Mouse (Mus musculus): Measurements from ENCODE around the gene Map4k3.

DNA sequence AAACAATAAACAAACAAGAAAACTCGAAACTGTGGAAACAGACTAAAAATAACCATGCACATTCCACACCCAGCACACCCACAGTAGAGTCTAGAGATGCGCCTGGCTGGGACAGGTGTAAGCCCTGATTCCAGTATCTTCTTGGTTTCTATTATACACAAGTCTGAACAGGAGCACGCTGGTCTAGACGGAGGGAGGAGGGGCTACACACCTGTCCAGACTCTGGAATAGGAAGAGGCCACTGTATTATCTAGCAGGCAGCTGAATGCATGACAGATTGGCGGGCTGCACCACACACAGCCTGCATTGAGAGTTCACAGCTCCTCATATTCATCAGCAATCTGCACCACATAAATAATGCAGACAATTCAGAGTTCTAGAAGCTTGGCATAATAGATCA is 26.6 kb downstream of the Map4k3 start:
- TF ChIP-seq CTCF (conservative IDR thresholded peaks at IDR 0.05; ENCODE audit: low read length): no peak
- no peak for TF ChIP-seq NANOG (IDR thresholded peaks at IDR 0.05; ENCODE audit: borderline replicate concordance, low read length)
